Mouse (Mus musculus) testis, postnatal 10 days (tissue): ENCODE measurements at regions not wholly inside any gene's neighbourhood (a gene's known extent, or its start where the extent isn't known, plus 50 kb on each side); places are given as distances from the start of the nearest gene placed in this dataset.
"Not testable (repeated sequence)": the region's sequence is repeated elsewhere in the genome, so short reads cannot be mapped to it uniquely, and the experiment has no call there.

Source experiments
- DNase-seq: peaks from one replicate; pipeline ENCODE4 v3.0.0; 2021; ENCODE audit warnings: low spot score

- no peak for DNase-seq
Observed at GRCm38 (mm10) chr3:8163030-8163429, 1446.9 kb downstream of the Zfp704 start.

DNA sequence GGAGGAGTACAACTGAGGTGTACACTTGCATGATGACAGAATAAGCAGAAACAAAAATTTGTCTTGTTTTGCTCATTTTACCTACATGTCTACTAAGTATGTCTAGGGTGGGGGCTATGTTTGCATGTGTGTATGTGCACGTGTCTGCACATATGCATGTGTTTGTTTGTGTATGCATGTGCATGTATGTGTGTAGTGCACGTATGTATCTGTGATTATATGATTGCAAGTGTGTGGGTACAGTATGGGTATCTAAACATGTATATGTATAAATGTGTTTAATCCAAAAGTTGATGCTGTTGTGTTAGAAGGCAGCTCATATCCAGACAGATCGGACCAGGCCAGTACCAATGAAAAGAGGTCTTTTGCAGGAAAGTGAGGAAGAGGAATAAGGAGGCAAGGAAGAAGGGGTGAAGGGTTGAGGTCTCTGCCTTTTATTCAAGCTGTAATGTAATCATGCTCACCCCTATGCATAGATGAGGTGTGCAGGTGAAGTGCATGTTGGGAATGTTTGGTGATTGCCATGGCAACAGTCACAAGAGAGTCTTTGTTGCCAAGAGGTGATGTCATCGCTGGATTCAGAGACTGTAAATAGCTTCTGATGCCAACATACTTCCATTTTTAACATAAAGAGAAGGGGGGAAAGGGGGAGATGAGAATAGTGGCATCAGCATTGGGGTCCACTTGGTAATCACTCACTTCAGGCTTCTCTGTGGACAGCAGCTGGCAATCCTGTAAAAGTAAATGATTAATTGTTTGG lies 1447.7 kb downstream of the Zfp704 start:
- DNase-seq, result no peak

DNA sequence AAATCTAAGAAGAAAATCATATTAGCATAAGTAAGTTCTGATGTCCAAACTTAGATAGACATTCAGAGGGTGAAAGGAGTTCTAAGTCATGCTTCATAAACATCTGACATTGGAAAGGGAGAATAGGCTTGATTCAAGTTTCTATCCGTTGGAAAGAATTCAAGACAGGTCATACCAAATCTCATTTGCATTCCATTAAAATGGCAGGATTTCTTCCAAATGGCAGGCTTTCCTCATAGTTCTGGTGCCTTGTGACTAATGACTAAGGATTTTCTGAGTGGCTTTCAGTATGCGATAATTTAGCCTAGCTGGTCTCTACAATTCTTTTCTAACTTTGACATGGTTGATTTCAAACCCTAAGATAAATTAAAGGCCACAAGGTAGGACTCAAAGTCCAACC lies 1466.9 kb downstream of the Zfp704 start:
- DNase-seq, result no peak

DNA sequence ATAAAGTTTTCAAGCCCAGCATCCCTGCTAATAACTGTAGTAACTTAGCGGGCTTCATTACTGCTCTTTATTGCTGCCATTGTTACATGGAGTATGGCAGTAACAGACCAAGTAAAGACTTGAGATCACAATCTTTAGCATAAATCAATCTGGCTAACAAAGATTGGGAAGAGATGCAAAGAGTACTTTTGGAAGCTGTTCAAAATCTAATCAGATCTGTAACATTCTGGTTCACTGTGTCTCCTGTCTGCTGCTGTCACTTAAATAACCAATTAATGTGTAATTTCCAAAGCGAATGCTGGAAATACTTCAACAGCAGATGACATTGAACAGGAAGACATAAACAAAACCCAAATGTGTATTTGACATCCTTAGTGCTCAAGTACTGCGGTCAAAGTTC lies 1467.7 kb downstream of the Zfp704 start:
- DNase-seq, result no peak

GRCm38 (mm10) chr3:8141664-8142084 lies 1468.2 kb downstream of the Zfp704 start:
- DNase-seq, result no peak

- not testable (repeated sequence) for DNase-seq
Observed at GRCm38 (mm10) chr3:8123641-8124040, 1486.2 kb downstream of the Zfp704 start.

DNA sequence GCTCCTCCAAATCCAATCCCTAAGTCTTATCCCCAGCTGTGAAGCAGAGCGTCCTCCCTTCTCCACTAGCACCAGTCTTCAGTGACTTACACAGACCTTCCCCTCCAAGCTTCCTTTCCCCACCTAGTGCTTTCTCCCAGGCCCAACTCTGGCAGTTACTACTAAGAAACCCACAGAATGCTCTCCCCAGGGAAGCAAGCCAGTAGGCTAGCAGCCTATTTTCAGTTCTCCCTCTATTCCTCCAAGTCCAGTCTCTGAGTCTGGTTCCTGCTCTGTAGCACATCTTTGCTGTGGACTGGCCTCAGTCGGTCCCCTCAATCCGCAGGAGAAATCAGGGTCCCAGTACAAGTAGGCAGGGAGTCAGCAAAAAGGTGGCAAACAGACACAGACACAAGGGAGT lies 1486.7 kb downstream of the Zfp704 start:
- no peak for DNase-seq

DNA sequence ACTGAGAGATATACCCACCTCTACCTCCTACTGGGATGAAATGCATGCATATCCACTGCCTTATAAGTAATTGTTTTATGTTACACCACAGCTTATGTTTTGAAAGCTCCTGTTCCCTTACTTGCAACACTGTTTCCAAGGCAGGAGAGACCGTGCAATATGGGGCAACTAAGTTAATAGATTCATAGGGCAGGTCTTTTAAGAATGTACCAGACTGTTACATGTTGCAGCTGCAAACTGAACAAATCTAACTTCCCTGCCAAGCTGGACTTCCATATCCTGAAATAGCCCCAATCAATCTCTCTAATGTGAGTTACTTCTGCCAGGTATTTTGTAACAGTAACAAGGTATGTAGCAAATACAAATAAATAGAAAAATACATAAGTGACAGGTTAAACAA lies 1478.0 kb upstream of the 1700008P02Rik start:
- no peak for DNase-seq

- DNase-seq, result no peak
Observed at GRCm38 (mm10) chr3:8084749-8085148, 1464.5 kb upstream of the 1700008P02Rik start.

GRCm38 (mm10) chr3:8053711-8054110 lies 1433.5 kb upstream of the 1700008P02Rik start:
- no peak for DNase-seq

GRCm38 (mm10) chr3:8051167-8051566 lies 1430.9 kb upstream of the 1700008P02Rik start:
- DNase-seq, result no peak

GRCm38 (mm10) chr3:8049706-8050105 lies 1429.5 kb upstream of the 1700008P02Rik start:
- no peak for DNase-seq

- DNase-seq, result no peak
Observed at GRCm38 (mm10) chr3:8046348-8046747, 1426.1 kb upstream of the 1700008P02Rik start.

DNA sequence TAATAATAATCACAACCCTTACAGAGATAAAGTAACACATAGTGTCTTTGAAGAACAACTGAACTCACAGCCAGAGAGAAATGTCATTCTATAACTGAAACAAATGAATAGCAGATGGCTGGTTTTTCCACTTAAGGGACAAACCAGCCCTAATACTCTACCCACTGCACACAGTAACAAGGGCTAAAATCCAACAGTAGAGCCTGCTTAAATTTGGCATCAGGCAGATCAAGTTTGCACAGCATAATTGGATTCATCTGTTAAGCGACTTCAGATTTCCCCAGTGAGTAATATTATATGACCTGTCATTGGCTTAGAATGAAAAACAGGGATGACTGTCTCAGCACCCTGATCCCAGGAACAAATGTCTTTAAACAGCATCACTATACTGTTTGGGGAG lies 1416.5 kb upstream of the 1700008P02Rik start:
- DNase-seq, result no peak

DNA sequence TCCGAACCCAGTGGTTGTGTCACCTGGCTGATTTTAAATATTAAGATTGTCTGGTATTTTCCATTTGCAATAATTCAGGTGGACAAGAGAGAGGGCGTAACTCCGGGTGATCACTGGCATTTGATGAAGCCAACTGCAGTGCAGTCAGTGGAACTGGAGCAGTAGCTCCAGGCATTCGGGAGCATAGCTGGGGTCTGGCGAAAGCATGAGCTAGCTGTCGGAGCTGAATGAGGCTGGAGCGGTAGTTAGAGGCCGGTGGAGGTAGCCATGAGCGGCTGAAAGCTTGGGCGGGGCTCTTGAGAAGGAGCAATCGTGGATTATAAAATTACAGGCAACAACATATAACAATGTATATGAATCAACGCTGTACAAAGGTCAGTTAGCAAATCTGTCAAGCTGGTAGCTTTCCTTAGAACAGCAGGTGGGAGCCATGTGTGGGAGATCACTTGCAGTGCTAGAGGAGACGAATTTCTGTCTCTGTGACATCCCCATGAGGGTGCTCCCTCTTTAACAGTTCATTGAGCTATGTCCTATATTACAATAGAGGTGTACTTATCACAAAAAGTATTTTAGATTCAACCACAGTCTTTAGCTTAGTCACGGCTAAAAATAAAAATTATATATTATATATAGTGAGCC lies 1415.0 kb upstream of the 1700008P02Rik start:
- DNase-seq, result no peak

DNA sequence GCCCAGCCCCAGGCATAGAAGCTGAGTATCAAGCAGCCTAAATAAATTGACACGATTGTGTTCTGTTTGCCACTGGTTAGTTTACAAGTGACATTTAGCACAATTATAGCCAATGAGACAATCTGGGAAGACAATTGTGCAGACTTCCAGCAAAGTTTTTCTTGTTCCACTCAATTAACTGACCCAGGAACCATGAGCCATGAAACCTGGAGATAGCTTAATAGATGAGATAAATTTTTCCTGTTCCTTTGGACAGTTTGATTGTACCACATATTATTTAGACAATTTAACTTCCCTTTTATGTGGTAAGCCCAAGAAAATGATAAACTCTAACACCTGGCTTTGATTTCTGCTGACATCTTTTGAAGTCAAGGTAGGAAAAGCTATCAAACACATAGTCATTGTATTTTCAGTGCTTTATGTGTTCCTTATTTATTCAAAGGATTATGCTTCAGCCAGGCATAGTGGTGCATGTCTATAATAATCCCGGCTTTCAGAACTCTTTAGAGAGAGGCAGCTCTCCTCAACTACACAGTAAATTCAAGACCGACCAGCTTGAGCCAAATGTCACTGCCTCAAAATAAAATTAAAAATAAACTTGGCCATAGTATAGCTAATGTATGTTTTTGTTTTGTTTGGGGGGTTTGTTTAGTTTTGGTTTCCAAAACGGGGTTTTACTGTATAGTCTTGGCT lies 1406.2 kb upstream of the 1700008P02Rik start:
- DNase-seq, result no peak

GRCm38 (mm10) chr3:8022654-8023053 lies 1402.4 kb upstream of the 1700008P02Rik start:
- no peak for DNase-seq

DNA sequence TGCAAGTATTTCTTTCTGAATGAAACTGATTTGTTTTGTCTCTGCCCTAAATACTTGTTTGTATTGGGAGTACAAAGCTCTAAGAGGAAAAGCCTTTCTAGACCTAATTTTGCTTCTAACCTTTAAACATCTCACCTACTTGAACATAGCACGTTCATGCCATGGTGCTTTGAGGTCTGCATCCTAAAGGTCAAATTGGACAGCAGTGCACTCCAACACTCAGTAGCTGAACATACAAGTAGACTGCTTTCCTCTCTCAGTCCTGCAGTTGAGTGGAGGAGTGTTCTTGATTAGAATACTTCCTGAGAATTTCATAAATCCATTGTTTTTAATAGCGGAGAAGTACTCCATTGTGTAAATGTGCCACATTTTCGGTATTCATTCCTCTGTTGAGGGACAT lies 1397.2 kb upstream of the 1700008P02Rik start:
- no peak for DNase-seq

DNA sequence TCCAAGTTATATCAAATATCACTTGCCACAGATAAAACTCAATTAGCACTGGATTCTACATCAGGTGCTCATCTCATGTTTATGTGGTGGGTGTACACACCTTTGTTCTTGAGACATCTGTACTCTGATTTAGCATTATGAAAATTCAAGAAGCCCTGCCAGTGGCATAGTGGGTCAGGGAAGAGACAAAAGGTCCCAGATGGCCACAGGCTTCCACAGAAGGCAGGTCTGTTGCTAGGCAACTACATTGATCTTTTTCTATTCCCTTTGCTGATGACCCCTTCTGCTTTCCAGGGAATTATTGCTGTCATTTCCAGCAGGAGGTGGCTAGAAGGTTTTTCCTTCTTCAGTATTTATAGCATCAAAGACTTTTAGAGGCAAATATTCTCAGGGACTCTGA lies 1396.7 kb upstream of the 1700008P02Rik start:
- no peak for DNase-seq

GRCm38 (mm10) chr3:8009966-8010365 lies 1389.7 kb upstream of the 1700008P02Rik start:
- no peak for DNase-seq

DNA sequence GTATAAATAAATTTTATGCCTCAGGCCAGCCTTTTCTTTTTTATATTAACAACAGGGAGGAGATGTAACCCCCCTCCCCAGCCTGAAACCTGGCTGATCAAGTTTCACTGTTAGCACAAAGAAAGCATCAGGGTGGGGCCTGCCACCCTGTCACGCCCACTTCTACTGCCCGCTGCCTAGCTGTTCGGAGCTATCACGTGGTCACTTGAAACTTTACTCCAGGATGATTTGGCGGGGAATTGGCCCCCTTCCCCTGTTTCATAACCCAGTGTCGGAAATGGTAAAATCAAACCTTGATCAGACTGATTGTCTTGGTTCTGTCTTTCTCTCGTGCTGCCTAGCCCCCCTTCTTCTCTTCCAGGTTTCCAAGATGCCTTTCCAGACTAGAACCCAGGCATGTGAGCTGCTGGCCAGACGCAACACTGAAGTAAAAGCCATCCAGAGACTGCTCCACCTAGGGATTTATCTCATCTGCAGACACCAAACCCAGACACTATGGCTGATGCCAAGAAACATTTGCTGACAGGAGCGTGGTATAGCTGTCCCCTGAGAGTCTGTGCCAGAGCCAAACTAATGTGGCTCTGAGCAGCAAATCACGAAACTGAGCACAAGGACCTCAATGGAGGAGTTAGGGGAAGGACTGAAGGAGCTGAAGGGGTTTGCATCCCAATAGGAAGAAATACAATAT lies 1386.6 kb upstream of the 1700008P02Rik start:
- DNase-seq, result no peak

DNA sequence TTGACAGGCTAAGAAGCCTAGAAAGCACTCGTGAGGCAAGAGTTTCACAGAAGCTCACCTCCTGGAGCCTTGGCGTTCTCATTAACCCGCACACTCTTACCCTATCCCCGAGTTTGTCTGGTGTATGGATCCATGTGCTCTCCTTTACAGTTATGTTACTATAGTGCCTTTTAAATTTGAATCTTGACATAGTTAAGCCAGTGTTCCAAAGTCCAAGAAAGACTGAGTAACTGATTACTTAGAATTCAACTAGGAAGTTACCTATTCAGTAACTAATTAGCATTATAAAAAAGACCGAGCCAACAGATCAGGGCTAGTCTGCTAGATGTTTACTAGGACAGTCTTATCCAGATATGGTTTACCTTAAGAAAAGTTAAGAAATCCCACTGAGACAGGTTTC lies 1386.0 kb upstream of the 1700008P02Rik start:
- DNase-seq, result no peak

DNA sequence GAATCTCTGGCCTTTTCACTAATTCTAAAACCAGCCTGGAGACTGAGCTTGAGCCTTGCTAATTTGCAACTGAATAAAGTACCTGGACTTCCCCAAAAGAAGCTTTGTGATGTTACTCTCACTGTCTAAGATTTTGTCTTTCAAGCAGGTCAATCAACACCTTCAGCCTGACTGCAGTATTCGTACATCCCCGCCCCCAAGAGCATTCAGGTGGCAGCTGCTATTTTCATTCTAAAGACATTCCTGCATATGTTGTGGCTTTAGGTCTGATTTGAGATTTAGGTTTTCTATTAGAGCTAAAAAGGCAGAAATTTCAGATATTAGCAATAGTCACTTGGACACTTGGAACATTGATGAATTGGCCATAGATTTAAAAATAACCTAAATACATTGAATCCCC lies 1385.4 kb upstream of the 1700008P02Rik start:
- DNase-seq, result not testable (repeated sequence)
